Mouse (Mus musculus): ENCODE measurements around the gene Gimap9. TPM values are rescaled to one million over a fixed set of nuclear protein-coding genes. Genes with fewer than 3 reads are reported as not detected.

Gimap9 gene
- polyA plus RNA-seq, 1 experiment from 2014 or later: 4.4 TPM

GRCm38 (mm10) chr6:48702601-48703000 lies 26.7 kb downstream of the Gimap9 start:
- H3K4me1 ChIP-seq (ENCODE audit: control insufficient read depth, insufficient read depth, low read length): no peaks in the 10 kb centered on the region
- 63% methylated on average over 5 of the region's 5 CpGs for WGBS
- ATAC-seq (ENCODE audit: insufficient number of reproducible peaks, low FRiP score, low TSS enrichment, low read depth) (no peak), DNase-seq (ENCODE audit: low spot score) (no peak)
- no peak overlapping the region for H3K4me3 ChIP-seq (ENCODE audit: low read depth, low read length)
- no peaks in the 10 kb centered on the region for H3K9me3 ChIP-seq (ENCODE audit: control insufficient read depth, low read length)
- H3K4me2 ChIP-seq (ENCODE audit: low read depth, severe bottlenecking): no peak overlapping the region
- no peaks in the 10 kb centered on the region for H3K27me3 ChIP-seq (ENCODE audit: control insufficient read depth, insufficient read depth, low read length)
- no peaks in the 10 kb centered on the region for H3K36me3 ChIP-seq (ENCODE audit: control insufficient read depth, insufficient read depth, low read length)
- no peak overlapping the region for H3K9ac ChIP-seq (ENCODE audit: low read length)
- no peak overlapping the region for H3K27ac ChIP-seq (replicated peaks; ENCODE audit: low read depth, low read length)

DNA sequence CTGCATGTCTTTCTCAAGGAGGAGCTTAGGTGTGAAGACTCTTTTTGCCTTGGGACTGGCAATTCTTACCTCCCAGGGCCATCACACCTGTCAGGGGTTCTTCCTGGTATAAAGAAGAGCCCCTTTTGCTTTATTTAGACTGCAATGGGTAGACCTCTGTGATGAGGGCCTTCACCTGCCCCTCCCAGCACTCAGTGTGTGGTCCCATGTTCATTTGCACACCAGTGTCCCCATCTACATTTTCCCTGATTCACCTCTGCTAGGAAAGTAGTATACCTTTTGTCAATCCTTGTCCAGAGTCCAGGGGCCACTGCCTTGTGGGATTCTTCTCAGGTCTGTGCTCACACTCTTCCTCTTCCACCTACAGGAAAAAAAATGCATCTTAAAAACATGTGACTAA lies 28.2 kb downstream of the Gimap9 start:
- no peaks in the 10 kb centered on the region for H3K9me3 ChIP-seq (ENCODE audit: control insufficient read depth, low read length)
- ATAC-seq (ENCODE audit: insufficient number of reproducible peaks, low FRiP score, low TSS enrichment, low read depth) (no peak), DNase-seq (ENCODE audit: low spot score) (no peak)
- H3K9ac ChIP-seq (ENCODE audit: low read length): no peak overlapping the region
- H3K4me1 ChIP-seq (ENCODE audit: control insufficient read depth, insufficient read depth, low read length): no peaks in the 10 kb centered on the region
- H3K27ac ChIP-seq (replicated peaks; ENCODE audit: low read depth, low read length): no peak overlapping the region
- H3K4me2 ChIP-seq (ENCODE audit: low read depth, severe bottlenecking): no peak overlapping the region
- no peaks in the 10 kb centered on the region for H3K36me3 ChIP-seq (ENCODE audit: control insufficient read depth, insufficient read depth, low read length)
- no peak overlapping the region for H3K4me3 ChIP-seq (ENCODE audit: low read depth, low read length)
- H3K27me3 ChIP-seq (ENCODE audit: control insufficient read depth, insufficient read depth, low read length): no peaks in the 10 kb centered on the region

- H3K36me3 ChIP-seq (ENCODE audit: control insufficient read depth, insufficient read depth, low read length): no peaks in the 10 kb centered on the region
- H3K9me3 ChIP-seq (ENCODE audit: control insufficient read depth, low read length): no peaks in the 10 kb centered on the region
- H3K4me1 ChIP-seq (ENCODE audit: control insufficient read depth, insufficient read depth, low read length): no peaks in the 10 kb centered on the region
- H3K4me3 ChIP-seq (ENCODE audit: low read depth, low read length): no peak overlapping the region
- DNase-seq (ENCODE audit: low spot score) (no peak), ATAC-seq (ENCODE audit: insufficient number of reproducible peaks, low FRiP score, low TSS enrichment, low read depth) (no peak)
- 57% methylated on average over 3 of the region's 3 CpGs for WGBS
- H3K9ac ChIP-seq (ENCODE audit: low read length): no peak overlapping the region
- no peak overlapping the region for H3K4me2 ChIP-seq (ENCODE audit: low read depth, severe bottlenecking)
- H3K27ac ChIP-seq (replicated peaks; ENCODE audit: low read depth, low read length): no peak overlapping the region
- no peaks in the 10 kb centered on the region for H3K27me3 ChIP-seq (ENCODE audit: control insufficient read depth, insufficient read depth, low read length)
Observed at GRCm38 (mm10) chr6:48706130-48706529, 30.2 kb downstream of the Gimap9 start.

DNA sequence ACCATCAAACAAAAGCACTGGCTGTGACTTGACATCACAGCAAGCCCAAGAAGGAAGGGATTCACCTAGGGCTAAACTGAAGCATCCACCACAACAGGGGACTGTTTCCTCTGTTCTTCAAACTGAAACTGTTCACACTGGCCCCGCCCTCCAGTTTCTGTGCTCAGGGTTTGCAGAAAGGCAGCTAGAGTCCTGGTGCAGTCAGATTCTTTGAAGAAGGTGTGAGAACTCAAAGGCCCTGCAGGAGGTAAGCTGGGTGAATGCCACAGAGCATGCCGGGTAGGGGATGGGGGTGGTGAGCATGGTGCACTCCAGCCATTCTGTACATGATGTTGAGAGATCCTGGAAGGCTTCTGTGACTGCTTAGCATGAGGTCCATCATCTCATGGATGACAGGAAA lies 42.5 kb downstream of the Gimap9 start, which contains the start of the genes Gm28053 and Gimap7:
Gm28053 (plus strand) TSS at position 153 of the 400 bp plus-strand sequence.
Gimap7 (plus strand) TSS at position 167 of the 400 bp plus-strand sequence.
- WGBS: 42% methylated on average over 2 of the region's 2 CpGs

DNA sequence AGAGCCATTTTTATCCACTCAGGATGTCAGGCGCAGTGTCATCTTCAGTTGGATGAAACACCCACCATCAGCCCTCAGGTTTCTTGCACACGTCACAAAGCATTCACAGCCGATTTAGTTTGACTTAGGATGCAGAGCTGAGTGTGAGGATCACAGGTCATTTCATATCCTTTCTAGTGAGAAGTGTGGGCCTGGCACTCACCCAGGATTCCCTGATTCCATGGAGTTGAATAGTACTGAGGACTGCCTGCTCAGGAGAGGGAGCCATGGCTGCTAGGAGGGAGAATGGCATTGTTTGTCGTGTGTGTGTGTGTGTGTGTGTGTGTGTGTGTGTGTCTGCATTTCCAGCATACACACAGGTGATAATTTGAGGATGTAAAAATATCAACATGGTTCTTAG lies 44.4 kb downstream of the Gimap9 start:
- no peak overlapping the region for H3K4me3 ChIP-seq (ENCODE audit: low read depth, low read length)
- 91% methylated on average over 4 of the region's 4 CpGs for WGBS
- no peak for ATAC-seq (ENCODE audit: insufficient number of reproducible peaks, low FRiP score, low TSS enrichment, low read depth)
- no peak for DNase-seq (ENCODE audit: low spot score)
- no peaks in the 10 kb centered on the region for H3K9me3 ChIP-seq (ENCODE audit: control insufficient read depth, low read length)
- no peak overlapping the region for H3K4me2 ChIP-seq (ENCODE audit: low read depth, severe bottlenecking)
- no peak overlapping the region for H3K9ac ChIP-seq (ENCODE audit: low read length)
- no peaks in the 10 kb centered on the region for H3K27me3 ChIP-seq (ENCODE audit: control insufficient read depth, insufficient read depth, low read length)
- H3K4me1 ChIP-seq (ENCODE audit: control insufficient read depth, insufficient read depth, low read length): no peaks in the 10 kb centered on the region
- no peaks in the 10 kb centered on the region for H3K36me3 ChIP-seq (ENCODE audit: control insufficient read depth, insufficient read depth, low read length)
- H3K27ac ChIP-seq (replicated peaks; ENCODE audit: low read depth, low read length): no peak overlapping the region

More for the DNA sequence above, 42.5 kb downstream of the Gimap9 start, which contains the start of the genes Gm28053 and Gimap7:
- no peaks in the 10 kb centered on the region for H3K4me1 ChIP-seq (ENCODE audit: control insufficient read depth, insufficient read depth, low read length)
- no peak within 1 kb of the TSS for H3K4me3 ChIP-seq (ENCODE audit: low read depth, low read length)
- H3K27me3 ChIP-seq (ENCODE audit: control insufficient read depth, insufficient read depth, low read length): no peaks in the 10 kb centered on the region
- no peak within 1 kb of the TSS for H3K27ac ChIP-seq (replicated peaks; ENCODE audit: low read depth, low read length)
- DNase-seq (ENCODE audit: low spot score) (no peak), ATAC-seq (ENCODE audit: insufficient number of reproducible peaks, low FRiP score, low TSS enrichment, low read depth) (no peak)
- H3K9me3 ChIP-seq (ENCODE audit: control insufficient read depth, low read length): no peaks in the 10 kb centered on the region
- no peak within 1 kb of the TSS for H3K9ac ChIP-seq (ENCODE audit: low read length)
- no peak within 1 kb of the TSS for H3K4me2 ChIP-seq (ENCODE audit: low read depth, severe bottlenecking)
- H3K36me3 ChIP-seq (ENCODE audit: control insufficient read depth, insufficient read depth, low read length): no peaks in the 10 kb centered on the region

DNA sequence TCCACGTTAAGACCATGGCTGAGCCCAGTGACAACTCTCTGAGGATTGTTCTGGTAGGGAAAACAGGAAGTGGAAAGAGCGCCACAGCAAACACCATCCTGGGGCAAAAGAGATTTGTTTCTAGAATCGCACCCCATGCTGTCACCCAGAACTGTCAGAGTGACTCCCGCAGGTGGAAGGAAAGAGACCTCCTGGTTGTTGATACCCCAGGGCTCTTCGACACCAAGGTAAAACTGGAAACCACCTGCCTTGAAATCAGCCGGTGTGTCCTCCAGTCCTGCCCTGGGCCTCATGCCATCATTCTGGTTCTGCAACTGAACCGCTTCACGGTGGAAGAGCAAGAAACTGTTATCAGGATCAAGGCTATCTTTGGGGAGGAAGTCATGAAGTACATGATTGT lies 47.5 kb downstream of the Gimap9 start:
- no peak overlapping the region for H3K9ac ChIP-seq (ENCODE audit: low read length)
- H3K27ac ChIP-seq (replicated peaks; ENCODE audit: low read depth, low read length): no peak overlapping the region
- ATAC-seq (ENCODE audit: insufficient number of reproducible peaks, low FRiP score, low TSS enrichment, low read depth): no peak
- H3K4me2 ChIP-seq (ENCODE audit: low read depth, severe bottlenecking): no peak overlapping the region
- no peaks in the 10 kb centered on the region for H3K27me3 ChIP-seq (ENCODE audit: control insufficient read depth, insufficient read depth, low read length)
- 89% methylated on average over 8 of the region's 8 CpGs for WGBS
- H3K4me3 ChIP-seq (ENCODE audit: low read depth, low read length): no peak overlapping the region
- no peaks in the 10 kb centered on the region for H3K9me3 ChIP-seq (ENCODE audit: control insufficient read depth, low read length)
- H3K4me1 ChIP-seq (ENCODE audit: control insufficient read depth, insufficient read depth, low read length): no peaks in the 10 kb centered on the region
- DNase-seq (ENCODE audit: low spot score): no peak
- no peaks in the 10 kb centered on the region for H3K36me3 ChIP-seq (ENCODE audit: control insufficient read depth, insufficient read depth, low read length)

DNA sequence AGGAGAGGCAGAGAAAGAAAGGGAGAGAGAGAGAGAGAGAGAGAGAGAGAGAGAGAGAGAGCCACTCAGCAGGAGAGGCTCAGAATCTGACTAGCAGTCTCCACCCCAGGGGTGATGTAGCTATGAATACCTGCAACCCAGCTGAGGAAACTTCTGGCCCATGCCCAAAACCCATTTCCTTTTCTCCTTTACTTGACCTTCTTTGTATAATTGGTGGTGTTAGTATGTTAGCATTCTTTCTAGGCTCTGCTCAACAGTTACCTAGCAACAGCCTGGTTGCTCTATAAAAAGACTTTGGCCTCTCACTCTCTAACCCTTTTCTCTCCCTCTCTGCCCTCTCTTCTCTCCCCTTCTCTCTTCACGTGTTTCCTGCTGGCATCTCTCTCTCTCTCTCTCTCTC lies 49.5 kb downstream of the Gimap9 start:
- Histone ChIP-seq H3K27me3 (ENCODE audit: control insufficient read depth, insufficient read depth, low read length) (no peaks in the 10 kb centered on the region), H3K36me3 (ENCODE audit: control insufficient read depth, insufficient read depth, low read length) (no peaks in the 10 kb centered on the region), H3K9ac (ENCODE audit: low read length) (no peak overlapping the region), H3K4me1 (ENCODE audit: control insufficient read depth, insufficient read depth, low read length) (no peaks in the 10 kb centered on the region), H3K4me3 (ENCODE audit: low read depth, low read length) (no peak overlapping the region), H3K9me3 (ENCODE audit: control insufficient read depth, low read length) (no peaks in the 10 kb centered on the region), H3K27ac (replicated peaks; ENCODE audit: low read depth, low read length) (no peak overlapping the region), H3K4me2 (ENCODE audit: low read depth, severe bottlenecking) (no peak overlapping the region)
- ATAC-seq (ENCODE audit: insufficient number of reproducible peaks, low FRiP score, low TSS enrichment, low read depth) (no peak), DNase-seq (ENCODE audit: low spot score) (no peak)
- 25% methylated on average over 1 of the region's 1 CpGs for WGBS

GRCm38 (mm10) chr6:48727761-48728160 lies 51.8 kb downstream of the Gimap9 start:
- WGBS: 87% methylated on average over 5 of the region's 5 CpGs
- no peak overlapping the region for H3K9ac ChIP-seq (ENCODE audit: low read length)
- H3K4me2 ChIP-seq (ENCODE audit: low read depth, severe bottlenecking): no peak overlapping the region
- H3K4me1 ChIP-seq (ENCODE audit: control insufficient read depth, insufficient read depth, low read length): no peaks in the 10 kb centered on the region
- H3K9me3 ChIP-seq (ENCODE audit: control insufficient read depth, low read length): no peaks in the 10 kb centered on the region
- no peak for DNase-seq (ENCODE audit: low spot score)
- no peaks in the 10 kb centered on the region for H3K27me3 ChIP-seq (ENCODE audit: control insufficient read depth, insufficient read depth, low read length)
- H3K36me3 ChIP-seq (ENCODE audit: control insufficient read depth, insufficient read depth, low read length): no peaks in the 10 kb centered on the region
- H3K4me3 ChIP-seq (ENCODE audit: low read depth, low read length): no peak overlapping the region
- no peak for ATAC-seq (ENCODE audit: insufficient number of reproducible peaks, low FRiP score, low TSS enrichment, low read depth)
- H3K27ac ChIP-seq (replicated peaks; ENCODE audit: low read depth, low read length): no peak overlapping the region
